Mouse (Mus musculus) lung, embryonic 16.5 days (tissue): ENCODE data around the gene Shq1. TPM values are rescaled to one million over a fixed set of nuclear protein-coding genes. Genes with fewer than 3 reads are reported as not detected.

Experiments
- ATAC-seq: fragments of 200-750 bp; cut with Nextera tagmentation; 2 replicates; pipeline ENCODE4 v1.8.0; 2017; ENCODE audit warnings: low read depth, mild to moderate bottlenecking, moderate library complexity
- H3K27ac ChIP-seq: fragments of 300-500 bp; sonication (generic); 2 replicates; pipeline ENCODE4 v1.5.1; 2014; ENCODE audit warnings: mild to moderate bottlenecking, control low read depth, low read length
- H3K27me3 ChIP-seq: fragments of 300-500 bp; sonication (generic); 2 replicates; pipeline ENCODE4 v1.6.1; 2014; ENCODE audit warnings: low read depth, low read length, mixed read lengths; ENCODE audit not compliant: control insufficient read depth, insufficient read depth
- H3K36me3 ChIP-seq: fragments of 300-500 bp; sonication (generic); 2 replicates; pipeline ENCODE4 v1.6.1; 2014; ENCODE audit warnings: low read length; ENCODE audit not compliant: control insufficient read depth, insufficient read depth
- H3K4me1 ChIP-seq: fragments of 300-500 bp; sonication (generic); replicated peaks from 2 replicates; pipeline ENCODE4 v1.6.1; 2014; ENCODE audit warnings: low read length, mixed read lengths; ENCODE audit not compliant: control insufficient read depth, insufficient read depth
- H3K4me2 ChIP-seq: fragments of 300-500 bp; sonication (generic); 2 replicates; pipeline ENCODE4 v1.6.1; 2014; ENCODE audit warnings: low read depth, low read length, control low read depth
- H3K4me3 ChIP-seq: fragments of 300-500 bp; sonication (generic); 2 replicates; pipeline ENCODE4 v1.5.1; 2014; ENCODE audit warnings: mild to moderate bottlenecking, low read length, control low read depth
- H3K9ac ChIP-seq: fragments of 300-500 bp; sonication (generic); 2 replicates; pipeline ENCODE4 v1.6.1; 2014; ENCODE audit warnings: low read length, control low read depth
- H3K9me3 ChIP-seq: fragments of 300-500 bp; sonication (generic); 2 replicates; pipeline ENCODE4 v1.6.1; 2016; ENCODE audit warnings: low read length; ENCODE audit not compliant: control insufficient read depth
- WGBS: fragments of 180-500 bp; shearing (Covaris S2); extraction: QIAGEN DNeasy Blood & Tissue Kit; methylation state at CpG from one replicate; pipeline ENCODE4 v1.1.7; 2014; 5-methylcytosine and 5-hydroxymethylcytosine counted together
- polyA plus RNA-seq: library from polyadenylated mRNA; unstranded; fragments of >200 nt; fragmentation: Nextera tagmentation; extraction: Ambion mirVana; gene quantifications from 2 replicates; pipeline ENCODE4 v1.2.1, GENCODE M21; 2015

Gene Shq1
- polyA plus RNA-seq, 1 experiment from 2014 or later: 15.8 TPM

- H3K4me3 ChIP-seq: no peak overlapping the region
- ATAC-seq: no peak
- WGBS: 65% methylated on average over 1 of the region's 1 CpGs
Observed at GRCm38 (mm10) chr6:100708248-100708647, 37.3 kb upstream of the Shq1 start.

GRCm38 (mm10) chr6:100707557-100707956 lies 36.6 kb upstream of the Shq1 start:
- Histone ChIP-seq H3K27ac (no peak overlapping the region), H3K36me3 (no peaks in the 10 kb centered on the region), H3K4me1 (peaks cover 13% of the 10 kb centered on the region), H3K4me2 (no peak overlapping the region), H3K4me3 (no peak overlapping the region), H3K9me3 (no peaks in the 10 kb centered on the region), H3K27me3 (peaks cover 14% of the 10 kb centered on the region), H3K9ac (no peak overlapping the region)
- WGBS: 41% methylated on average over 7 of the region's 7 CpGs
- ATAC-seq: no peak

More at GRCm38 (mm10) chr6:100708248-100708647, 37.3 kb upstream of the Shq1 start:
- peaks cover 13% of the 10 kb centered on the region for H3K4me1 ChIP-seq
- peaks cover 14% of the 10 kb centered on the region for H3K27me3 ChIP-seq
- H3K9ac ChIP-seq: no peak overlapping the region
- no peaks in the 10 kb centered on the region for H3K36me3 ChIP-seq
- no peaks in the 10 kb centered on the region for H3K9me3 ChIP-seq
- no peak overlapping the region for H3K4me2 ChIP-seq
- no peak overlapping the region for H3K27ac ChIP-seq

- H3K4me1 ChIP-seq: peaks cover 13% of the 10 kb centered on the region
- no peak overlapping the region for H3K4me2 ChIP-seq
- no peak for ATAC-seq
- no peaks in the 10 kb centered on the region for H3K36me3 ChIP-seq
- no peaks in the 10 kb centered on the region for H3K9me3 ChIP-seq
- H3K4me3 ChIP-seq: no peak overlapping the region
- H3K27ac ChIP-seq: no peak overlapping the region
- H3K27me3 ChIP-seq: peaks cover 14% of the 10 kb centered on the region
- 62% methylated on average over 6 of the region's 6 CpGs for WGBS
- H3K9ac ChIP-seq: no peak overlapping the region
Observed at GRCm38 (mm10) chr6:100706861-100707260, 35.9 kb upstream of the Shq1 start.

- under 1% methylated on average over 15 of the region's 15 CpGs for WGBS
- Histone ChIP-seq H3K9ac (peak overlapping the region; percentile 73), H3K4me2 (peak overlapping the region; percentile 99), H3K27ac (no peak overlapping the region), H3K9me3 (no peaks in the 10 kb centered on the region), H3K4me3 (peak overlapping the region; percentile 70), H3K27me3 (peaks cover 14% of the 10 kb centered on the region), H3K4me1 (peaks cover 13% of the 10 kb centered on the region), H3K36me3 (no peaks in the 10 kb centered on the region)
- no peak for ATAC-seq
Observed at GRCm38 (mm10) chr6:100705366-100705811, 34.4 kb upstream of the Shq1 start.

- Histone ChIP-seq H3K4me2 (peak within 1 kb of the TSS; percentile 99), H3K9ac (peak within 1 kb of the TSS; percentile 73), H3K4me3 (peak within 1 kb of the TSS; percentile 70), H3K27ac (no peak within 1 kb of the TSS), H3K9me3 (no peaks in the 10 kb centered on the region), H3K36me3 (no peaks in the 10 kb centered on the region), H3K4me1 (peaks cover 13% of the 10 kb centered on the region), H3K27me3 (peaks cover 14% of the 10 kb centered on the region)
- under 1% methylated on average over 60 of the region's 77 CpGs for WGBS
- ATAC-seq: peak; percentile 91
Observed at GRCm38 (mm10) chr6:100704574-100705365, 33.8 kb upstream of the Shq1 start, which contains the start of gene Gxylt2. TSS of gene Gxylt2 (plus strand) at chr6:100704734.

- H3K27ac ChIP-seq: no peak overlapping the region
- H3K36me3 ChIP-seq: no peaks in the 10 kb centered on the region
- H3K4me2 ChIP-seq: peak overlapping the region; percentile 99
- H3K4me1 ChIP-seq: peaks cover 9% of the 10 kb centered on the region
- H3K27me3 ChIP-seq: peaks cover 14% of the 10 kb centered on the region
- H3K9ac ChIP-seq: peak overlapping the region; percentile 73
- no peak; the same call in 1 of the 2 replicates for ATAC-seq
- H3K4me3 ChIP-seq: peak overlapping the region; percentile 70
- H3K9me3 ChIP-seq: no peaks in the 10 kb centered on the region
- 33% methylated on average over 8 of the region's 8 CpGs for WGBS
Observed at GRCm38 (mm10) chr6:100704197-100704573, 33.2 kb upstream of the Shq1 start.

- H3K4me2 ChIP-seq: no peak overlapping the region
- H3K27ac ChIP-seq: no peak overlapping the region
- WGBS: 72% methylated on average over 5 of the region's 5 CpGs
- no peaks in the 10 kb centered on the region for H3K9me3 ChIP-seq
- H3K36me3 ChIP-seq: no peaks in the 10 kb centered on the region
- H3K9ac ChIP-seq: no peak overlapping the region
- H3K4me3 ChIP-seq: no peak overlapping the region
- H3K4me1 ChIP-seq: peaks cover 8% of the 10 kb centered on the region
- no peak for ATAC-seq
- H3K27me3 ChIP-seq: peaks cover 14% of the 10 kb centered on the region
Observed at GRCm38 (mm10) chr6:100700774-100701173, 29.8 kb upstream of the Shq1 start.

GRCm38 (mm10) chr6:100699986-100700385 lies 29.0 kb upstream of the Shq1 start:
- Histone ChIP-seq H3K9me3 (no peaks in the 10 kb centered on the region), H3K27ac (no peak overlapping the region), H3K4me3 (no peak overlapping the region), H3K27me3 (peaks cover 12% of the 10 kb centered on the region), H3K36me3 (no peaks in the 10 kb centered on the region), H3K4me2 (no peak overlapping the region), H3K4me1 (peaks cover 4% of the 10 kb centered on the region), H3K9ac (no peak overlapping the region)
- 78% methylated on average over 5 of the region's 5 CpGs for WGBS
- no peak for ATAC-seq

GRCm38 (mm10) chr6:100686341-100686740 lies 15.4 kb upstream of the Shq1 start:
- no peaks in the 10 kb centered on the region for H3K27me3 ChIP-seq
- WGBS: 72% methylated on average over 2 of the region's 2 CpGs
- no peak overlapping the region for H3K4me3 ChIP-seq
- H3K4me1 ChIP-seq: no peaks in the 10 kb centered on the region
- no peaks in the 10 kb centered on the region for H3K9me3 ChIP-seq
- H3K9ac ChIP-seq: no peak overlapping the region
- ATAC-seq: no peak
- no peak overlapping the region for H3K4me2 ChIP-seq
- H3K27ac ChIP-seq: no peak overlapping the region
- no peaks in the 10 kb centered on the region for H3K36me3 ChIP-seq
